Mouse (Mus musculus) fibroblast of lung, adult 2 months (primary cell): ENCODE data around the gene Kremen1.

Source experiments
- DNase-seq: peaks from one replicate; pipeline ENCODE4 v3.0.0-alpha.2; 2011; ENCODE audit warnings: low read depth

The Kremen1 gene

DNA sequence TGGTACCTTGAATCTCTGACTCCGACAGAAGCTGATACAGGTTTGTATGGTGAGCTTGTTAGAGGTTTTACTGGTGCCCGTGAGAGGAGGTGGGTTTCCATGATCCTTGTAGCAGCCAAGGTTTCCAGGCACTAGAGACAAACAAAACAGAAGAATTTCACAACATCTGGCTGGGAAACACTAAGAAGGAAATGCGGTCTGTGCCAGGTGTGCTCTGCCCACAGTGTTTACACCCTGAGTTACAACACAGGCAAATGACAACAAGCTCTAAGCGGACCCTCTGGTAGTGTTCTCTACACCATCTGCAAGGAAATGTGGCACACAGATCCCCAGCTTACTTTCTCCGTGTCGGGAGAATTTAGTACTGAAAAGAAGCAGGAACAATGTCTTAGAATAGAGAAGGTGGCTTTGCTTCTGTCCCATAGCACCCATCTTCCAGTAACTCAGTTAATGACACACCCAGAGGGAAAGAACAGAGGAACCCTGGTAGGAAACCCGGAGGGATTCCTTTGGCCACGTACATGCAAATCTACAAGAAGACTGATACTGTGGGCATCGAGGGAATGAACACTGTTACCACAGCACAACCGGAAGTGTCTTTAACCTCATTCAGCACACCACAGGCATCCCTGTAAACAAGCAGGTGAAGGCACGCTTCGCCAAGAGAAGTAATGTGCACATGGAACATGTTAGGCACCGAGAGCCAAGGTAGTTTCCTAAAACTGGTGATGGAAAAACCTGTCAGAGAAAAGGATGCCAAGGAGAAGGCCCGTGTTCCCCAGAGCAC lies 45.8 kb downstream of the Kremen1 start:
- peak; percentile 51 for DNase-seq

- DNase-seq: no peak
Observed at GRCm38 (mm10) chr11:5214483-5215040, 46.8 kb downstream of the Kremen1 start.

GRCm38 (mm10) chr11:5203054-5203453 lies 58.3 kb downstream of the Kremen1 start:
- DNase-seq: no peak

GRCm38 (mm10) chr11:5201799-5202680 lies 59.3 kb downstream of the Kremen1 start:
- DNase-seq: no peak

GRCm38 (mm10) chr11:5199879-5200278 lies 61.5 kb downstream of the Kremen1 start:
- DNase-seq: no peak

DNA sequence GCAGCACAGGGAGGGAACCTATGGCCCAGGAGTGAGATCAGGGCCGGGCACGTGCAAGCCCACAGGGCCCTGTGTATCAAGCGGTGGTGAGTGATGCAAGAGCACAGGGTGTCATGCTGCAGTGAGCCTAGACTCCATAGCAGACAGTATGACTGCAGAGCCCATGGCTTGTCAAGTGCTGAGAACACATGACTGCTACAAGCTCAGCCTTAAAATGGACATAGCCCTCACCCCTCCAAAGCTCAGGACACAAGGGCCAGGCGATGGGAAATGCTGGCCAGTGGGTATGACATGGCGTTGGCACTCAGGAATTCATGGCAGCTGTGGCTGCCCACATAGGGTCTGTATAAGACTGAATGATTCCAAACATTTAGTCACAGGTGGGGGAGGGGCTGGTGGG lies 64.3 kb downstream of the Kremen1 start:
- no peak for DNase-seq

GRCm38 (mm10) chr11:5196583-5196982 lies 64.8 kb downstream of the Kremen1 start:
- DNase-seq: no peak

DNA sequence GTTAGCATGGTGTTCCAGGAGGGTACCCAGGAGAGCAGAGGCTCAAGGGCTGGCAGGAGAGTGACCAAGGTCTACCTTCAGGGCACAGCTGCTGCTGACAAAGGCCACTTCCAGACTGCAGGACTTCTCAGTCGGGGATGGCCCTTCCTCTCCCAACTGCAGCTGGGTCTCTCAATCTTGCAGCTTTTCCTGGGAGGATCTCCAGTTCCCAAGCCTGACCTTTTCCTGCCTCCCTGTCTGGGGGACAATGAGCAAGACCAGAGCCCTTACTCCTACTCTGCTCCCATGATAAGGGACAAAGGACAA lies 67.8 kb downstream of the Kremen1 start:
- DNase-seq: no peak

GRCm38 (mm10) chr11:5192840-5193575 lies 68.3 kb downstream of the Kremen1 start:
- DNase-seq: no peak

GRCm38 (mm10) chr11:5192084-5192516 lies 69.3 kb downstream of the Kremen1 start:
- no peak for DNase-seq

DNA sequence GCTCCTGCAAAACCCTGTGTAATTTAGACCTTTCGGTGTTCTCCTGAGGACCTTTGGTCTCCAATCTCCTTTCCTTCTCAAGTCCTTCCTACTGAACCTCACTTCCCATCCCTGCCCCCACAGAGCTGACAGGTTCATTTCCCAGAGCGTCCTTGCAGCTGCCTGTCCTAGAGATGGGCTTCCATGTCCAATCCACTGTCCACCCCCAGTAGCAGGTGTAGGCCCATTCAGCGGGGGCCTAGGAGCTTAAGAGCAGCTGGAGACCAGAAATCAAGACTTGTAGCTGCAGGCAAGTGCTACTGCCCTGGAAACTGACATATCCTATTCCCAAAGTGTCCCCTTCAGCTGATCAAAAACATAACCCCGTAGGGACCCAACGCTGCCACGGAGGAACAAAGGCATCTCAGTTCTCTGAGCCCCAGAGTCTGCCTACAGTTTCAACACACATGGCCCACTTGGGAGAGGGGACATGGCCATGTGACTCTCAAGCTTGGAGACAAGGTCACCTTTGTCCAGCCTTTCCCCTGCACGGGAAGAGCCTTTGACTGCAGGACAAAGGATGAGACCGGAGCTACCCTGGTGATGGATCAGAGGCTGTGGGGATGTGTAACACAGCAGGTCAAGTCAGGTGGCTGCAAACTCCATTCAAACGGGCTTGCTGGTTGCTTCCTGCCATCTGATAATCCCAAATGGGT lies 72.0 kb downstream of the Kremen1 start:
- no peak for DNase-seq

- no peak for DNase-seq
Observed at GRCm38 (mm10) chr11:5188170-5188569, 73.2 kb downstream of the Kremen1 start.

- no peak for DNase-seq
Observed at GRCm38 (mm10) chr11:5184832-5185231, 76.5 kb downstream of the Kremen1 start.

- no peak for DNase-seq
Observed at GRCm38 (mm10) chr11:5184250-5184649, 77.1 kb downstream of the Kremen1 start.

- DNase-seq: no peak
Observed at GRCm38 (mm10) chr11:5182870-5183269, 78.5 kb downstream of the Kremen1 start.

DNA sequence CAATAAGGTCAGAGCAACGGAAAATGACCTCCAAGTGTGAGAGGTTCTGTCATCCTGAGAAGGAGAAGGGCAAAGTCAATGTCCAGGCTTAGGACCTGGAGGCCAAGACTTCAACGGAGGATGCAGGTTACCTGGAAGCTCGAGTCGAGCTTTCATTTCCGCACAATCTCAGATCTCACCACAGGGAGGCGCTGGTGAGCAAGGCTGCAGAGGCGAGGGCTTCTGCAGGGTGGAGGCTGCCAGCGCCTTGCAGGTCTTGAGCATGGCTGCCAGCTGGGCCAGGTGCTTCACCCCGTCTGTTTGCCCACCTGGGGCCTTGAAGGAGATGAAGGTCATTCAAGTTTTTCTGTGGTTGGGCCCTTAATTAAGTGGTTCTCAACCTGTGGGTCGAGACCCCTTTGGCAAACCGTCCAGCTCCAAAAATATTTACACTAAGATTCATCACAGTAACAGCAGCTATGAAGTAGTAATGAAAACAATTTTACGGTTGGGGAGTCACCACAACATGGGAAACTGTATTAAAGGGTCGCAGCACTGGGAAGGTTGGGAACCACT lies 79.4 kb downstream of the Kremen1 start:
- DNase-seq: peak; percentile 38

- no peak for DNase-seq
Observed at GRCm38 (mm10) chr11:5179391-5179790, 82.0 kb downstream of the Kremen1 start.

- DNase-seq: no peak
Observed at GRCm38 (mm10) chr11:5177171-5177570, 84.2 kb downstream of the Kremen1 start.

- no peak for DNase-seq
Observed at GRCm38 (mm10) chr11:5176685-5177084, 84.7 kb downstream of the Kremen1 start.

GRCm38 (mm10) chr11:5175866-5176265 lies 85.5 kb downstream of the Kremen1 start:
- DNase-seq: no peak

- DNase-seq: no peak
Observed at GRCm38 (mm10) chr11:5175141-5175540, 86.2 kb downstream of the Kremen1 start.
